Mouse (Mus musculus) heart, adult 2 months (tissue): ENCODE data around the gene Serpine1. TPM values are rescaled to one million over a fixed set of nuclear protein-coding genes. Genes with fewer than 3 reads are reported as not detected.
A peak's percentile ranks its signal among the peaks of the same experiment; 100 is the strongest.

Experiments used
- DNase-seq, 2 experiments: peaks; one replicate each; pipeline ENCODE4 v3.0.0; 2021
- H3K27ac ChIP-seq: fragments of 200-600 bp; 2 replicates; pipeline ENCODE4 v1.8.1; 2022
- H3K27me3 ChIP-seq: fragments of 200-500 bp; 2 replicates; pipeline ENCODE4 v1.6.1; 2012; ENCODE audit warnings: mild to moderate bottlenecking, low read length, inconsistent platforms, mixed read lengths; ENCODE audit not compliant: control insufficient read depth, insufficient read depth
- H3K36me3 ChIP-seq: fragments of 200-500 bp; 2 replicates; pipeline ENCODE4 v1.6.1; 2012; ENCODE audit warnings: low read length, inconsistent platforms; ENCODE audit not compliant: control insufficient read depth, insufficient read depth
- H3K4me1 ChIP-seq: fragments of 200-500 bp; 2 replicates; pipeline ENCODE4 v1.6.1; 2011; ENCODE audit warnings: low read length; ENCODE audit not compliant: control insufficient read depth, insufficient read depth
- H3K4me3 ChIP-seq: fragments of 200-600 bp; 2 replicates; pipeline ENCODE4 v1.8.1; 2022
- H3K79me2 ChIP-seq: fragments of 200-500 bp; replicated peaks from 2 replicates; pipeline ENCODE4 v1.6.1; 2012; ENCODE audit warnings: mild to moderate bottlenecking, inconsistent platforms, low read length, moderate library complexity, mixed read lengths; ENCODE audit not compliant: control insufficient read depth, insufficient read depth
- H3K9ac ChIP-seq: fragments of 200-500 bp; 2 replicates; pipeline ENCODE4 v1.6.1; 2012; ENCODE audit warnings: low read depth, mild to moderate bottlenecking, control low read depth, inconsistent platforms, low read length, mixed read lengths
- CTCF ChIP-seq: fragments of 200-600 bp; IDR thresholded peaks from 2 replicates; pipeline ENCODE4 v1.8.1; 2022; ENCODE audit warnings: antibody characterized with exemption, mild to moderate bottlenecking, moderate library complexity
- EP300 ChIP-seq: fragments of 200-500 bp; IDR thresholded peaks from 2 replicates; pipeline ENCODE4 v1.6.1; 2011; ENCODE audit warnings: low read depth, low read length, control low read depth; ENCODE audit not compliant: insufficient read depth
- POLR2A ChIP-seq: fragments of 200-500 bp; IDR thresholded peaks from 2 replicates; pipeline ENCODE4 v1.6.1; 2011; ENCODE audit warnings: mild to moderate bottlenecking, low read depth, low read length, control low read depth; ENCODE audit not compliant: insufficient read depth
- WGBS: fragments of 180-500 bp; shearing (Covaris S2); methylation state at CpG from one replicate; pipeline ENCODE4 v1.1.7; 2018; 5-methylcytosine and 5-hydroxymethylcytosine counted together
- intact Hi-C: fragments of 180-260 bp; cut with DNase I; formaldehyde crosslinking; loops from one replicate; pipeline ENCODE4 v1.15.1; 2025
- polyA plus RNA-seq: library from polyadenylated mRNA; depleted of rRNA; stranded (reverse); fragments of >200 nt; gene quantifications from 2 replicates; pipeline ENCODE4 v1.2.3, GENCODE M21; 2012
- total RNA-seq, 2 experiments: library from RNA; stranded (reverse); gene quantifications; 2 replicates each; pipeline ENCODE4 v1.2.3; 2021

The Serpine1 gene
- total and polyA plus RNA-seq, 3 experiments, result 21.9 to 29.6 (median 24.0) TPM

GRCm38 (mm10) chr5:137102575-137103522 lies 30.8 kb upstream of the Serpine1 start:
- intact Hi-C loops, result loop anchor here (10.0 kb wide), 1 partner anchor 178 kb away; no protein-coding TSS in a partner anchor
- 0 out of 2 replicates have a peak, but pooled peaks have one; percentile 40 for TF ChIP-seq EP300
- TF ChIP-seq CTCF, result no peak
- 45% methylated on average over 28 of the region's 28 CpGs for WGBS
- Histone ChIP-seq H3K4me1 (peaks cover 9% of the 10 kb centered on the region), H3K79me2 (no peaks in the 10 kb centered on the region), H3K4me3 (no peak overlapping the region), H3K27ac (peak overlapping the region; percentile 8; the same call in 1 of the 2 replicates), H3K27me3 (no peaks in the 10 kb centered on the region), H3K9ac (no peak overlapping the region), H3K36me3 (no peaks in the 10 kb centered on the region)
- DNase-seq, result peak; percentile 63 to 74

- intact Hi-C loops, result loop anchor here (10.0 kb wide), 1 partner anchor 177 kb away; no protein-coding TSS in a partner anchor
- Histone ChIP-seq H3K27ac (no peak overlapping the region), H3K36me3 (no peaks in the 10 kb centered on the region), H3K27me3 (no peaks in the 10 kb centered on the region), H3K4me1 (peaks cover 9% of the 10 kb centered on the region), H3K79me2 (no peaks in the 10 kb centered on the region), H3K4me3 (no peak overlapping the region), H3K9ac (no peak overlapping the region)
- no peak for TF ChIP-seq POLR2A
- TF ChIP-seq EP300, result no peak
- TF ChIP-seq CTCF, result no peak
- 87% methylated on average over 10 of the region's 10 CpGs for WGBS
- DNase-seq, result no peak
Observed at GRCm38 (mm10) chr5:137102078-137102477, 30.0 kb upstream of the Serpine1 start.

GRCm38 (mm10) chr5:137100660-137101059 lies 28.6 kb upstream of the Serpine1 start:
- H3K27ac ChIP-seq, result no peak overlapping the region
- H3K4me1 ChIP-seq, result peaks cover 8% of the 10 kb centered on the region
- intact Hi-C loops, result loop anchor here (10.0 kb wide), 1 partner anchor 176 kb away; no protein-coding TSS in a partner anchor
- no peaks in the 10 kb centered on the region for H3K36me3 ChIP-seq
- no peak overlapping the region for H3K9ac ChIP-seq
- H3K4me3 ChIP-seq, result no peak overlapping the region
- no peaks in the 10 kb centered on the region for H3K27me3 ChIP-seq
- no peaks in the 10 kb centered on the region for H3K79me2 ChIP-seq
- TF ChIP-seq POLR2A (no peak), EP300 (no peak), CTCF (no peak)
- 62% methylated on average over 4 of the region's 4 CpGs for WGBS
- no peak for DNase-seq

GRCm38 (mm10) chr5:137098418-137098817 lies 26.4 kb upstream of the Serpine1 start:
- Histone ChIP-seq H3K36me3 (no peaks in the 10 kb centered on the region), H3K4me1 (peaks cover 13% of the 10 kb centered on the region), H3K27me3 (no peaks in the 10 kb centered on the region), H3K27ac (no peak overlapping the region), H3K79me2 (no peaks in the 10 kb centered on the region), H3K4me3 (no peak overlapping the region), H3K9ac (no peak overlapping the region)
- TF ChIP-seq CTCF (no peak), POLR2A (no peak), EP300 (no peak)
- WGBS, result 63% methylated on average over 11 of the region's 11 CpGs
- intact Hi-C loops, result no loop called here
- DNase-seq, result no peak

- intact Hi-C loops, result no loop called here
- no peaks in the 10 kb centered on the region for H3K79me2 ChIP-seq
- no peak overlapping the region for H3K4me3 ChIP-seq
- H3K9ac ChIP-seq, result no peak overlapping the region
- whole genome bisulfite sequencing, result 18% methylated on average over 1 of the region's 1 CpGs
- peak in 1 of 2 experiments; percentile 49 for DNase-seq
- H3K36me3 ChIP-seq, result no peaks in the 10 kb centered on the region
- peak overlapping the region; percentile 59 for H3K27ac ChIP-seq
- peaks cover 12% of the 10 kb centered on the region for H3K4me1 ChIP-seq
- H3K27me3 ChIP-seq, result no peaks in the 10 kb centered on the region
- TF ChIP-seq POLR2A, result no peak
- no peak for TF ChIP-seq EP300
- no peak for TF ChIP-seq CTCF
Observed at GRCm38 (mm10) chr5:137096037-137096436, 24.0 kb upstream of the Serpine1 start.

- DNase-seq, result no peak
Observed at GRCm38 (mm10) chr5:137095135-137095534, 23.1 kb upstream of the Serpine1 start.

More at GRCm38 (mm10) chr5:137095135-137095534, 23.1 kb upstream of the Serpine1 start:
- intact Hi-C loops, result no loop called here
- Histone ChIP-seq H3K79me2 (no peaks in the 10 kb centered on the region), H3K4me3 (no peak overlapping the region), H3K27ac (no peak overlapping the region), H3K27me3 (no peaks in the 10 kb centered on the region), H3K36me3 (no peaks in the 10 kb centered on the region), H3K9ac (no peak overlapping the region), H3K4me1 (peaks cover 12% of the 10 kb centered on the region)
- TF ChIP-seq POLR2A (no peak), CTCF (no peak), EP300 (no peak)
- 72% methylated on average over 10 of the region's 10 CpGs for WGBS
